Mouse (Mus musculus) gastrocnemius, adult 18-20 months (tissue): ENCODE results near the gene Olig2. TPM values are rescaled to one million over a fixed set of nuclear protein-coding genes. Genes with fewer than 3 reads are reported as not detected.
A peak's percentile ranks its signal among the peaks of the same experiment; 100 is the strongest.
"Not testable (repeated sequence)": the region's sequence is repeated elsewhere in the genome, so short reads cannot be mapped to it uniquely, and the experiment has no call there.

Source experiments
- DNase-seq: peaks from one replicate; pipeline ENCODE4 v3.0.0; 2021; ENCODE audit warnings: low spot score
- total RNA-seq, 2 experiments: library from RNA; stranded (reverse); gene quantifications; 2 replicates each; pipeline ENCODE4 v1.2.3; 2021

The Olig2 gene
- total RNA-seq, 2 experiments from 2014 or later: not detected

DNA sequence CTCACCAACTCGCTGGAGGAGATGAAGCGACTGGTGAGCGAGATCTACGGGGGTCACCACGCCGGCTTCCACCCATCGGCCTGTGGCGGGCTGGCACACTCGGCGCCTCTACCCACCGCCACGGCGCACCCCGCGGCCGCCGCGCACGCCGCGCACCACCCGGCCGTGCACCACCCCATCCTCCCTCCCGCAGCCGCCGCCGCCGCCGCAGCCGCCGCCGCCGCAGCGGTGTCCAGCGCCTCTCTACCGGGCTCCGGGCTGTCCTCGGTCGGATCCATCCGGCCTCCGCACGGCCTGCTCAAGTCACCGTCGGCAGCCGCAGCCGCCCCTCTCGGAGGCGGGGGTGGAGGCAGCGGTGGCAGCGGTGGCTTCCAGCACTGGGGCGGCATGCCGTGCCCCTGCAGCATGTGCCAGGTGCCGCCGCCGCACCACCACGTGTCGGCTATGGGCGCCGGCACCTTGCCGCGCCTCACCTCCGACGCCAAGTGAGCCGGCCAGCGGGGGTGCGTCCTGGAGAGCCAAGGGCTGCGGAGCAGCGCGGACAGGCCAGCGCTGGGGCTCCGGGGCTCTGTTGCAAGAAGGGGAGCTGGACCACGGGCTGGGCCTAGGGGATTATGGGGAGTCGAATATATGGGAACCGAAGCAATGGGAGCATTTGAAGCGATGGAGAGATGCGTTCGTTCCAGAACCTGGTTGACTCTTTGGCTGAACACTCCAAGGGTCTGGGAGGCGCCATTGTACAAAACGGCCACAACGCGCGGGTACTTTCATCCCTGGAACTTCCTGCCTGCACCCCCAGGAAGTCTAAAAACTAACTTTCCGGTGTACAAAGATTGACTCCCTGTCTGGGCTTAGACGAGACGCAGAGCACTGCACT lies 1.9 kb downstream of the Olig2 start:
- DNase-seq: no peak

GRCm38 (mm10) chr16:91227760-91228043 lies 2.4 kb downstream of the Olig2 start:
- DNase-seq: no peak

DNA sequence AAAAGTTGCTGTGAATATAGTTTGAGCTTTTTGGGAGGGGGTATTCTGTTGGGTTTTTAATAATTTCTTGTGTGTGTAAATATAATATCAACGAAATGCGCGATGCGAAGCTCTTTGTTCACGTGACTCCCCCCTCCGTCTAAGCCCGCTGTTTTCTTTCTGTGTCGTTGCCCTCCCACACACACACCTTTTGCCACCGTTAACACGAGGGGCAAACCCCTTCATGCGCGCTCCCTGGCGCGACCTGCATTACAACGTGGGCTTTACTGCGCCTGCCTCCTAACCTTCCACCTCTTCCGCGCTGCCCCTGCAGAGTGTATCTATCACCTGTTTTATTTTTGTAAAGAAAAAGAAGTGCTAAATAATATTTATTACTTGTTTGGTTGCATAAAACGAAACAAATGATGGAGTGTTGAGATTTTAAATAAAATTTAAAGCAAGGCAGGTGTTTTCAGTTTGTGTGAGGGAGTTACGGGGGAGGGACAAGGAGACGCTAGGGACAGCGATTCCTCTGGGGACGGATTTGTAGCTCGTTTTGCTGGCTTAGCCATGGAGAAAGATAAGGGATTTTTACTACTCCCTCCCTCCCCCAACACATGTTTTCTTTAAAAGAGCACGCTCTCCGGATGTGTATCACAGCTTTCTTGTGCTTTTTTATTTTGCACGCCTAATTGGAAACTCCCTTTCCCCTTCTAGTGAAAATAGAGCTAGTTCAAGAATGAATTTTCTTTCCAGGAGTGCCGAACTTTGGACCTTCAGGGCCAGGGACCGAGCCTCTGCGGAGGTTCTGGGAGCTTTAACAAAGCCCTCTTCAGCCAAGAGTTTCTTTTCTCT lies 3.2 kb downstream of the Olig2 start:
- DNase-seq: no peak

DNA sequence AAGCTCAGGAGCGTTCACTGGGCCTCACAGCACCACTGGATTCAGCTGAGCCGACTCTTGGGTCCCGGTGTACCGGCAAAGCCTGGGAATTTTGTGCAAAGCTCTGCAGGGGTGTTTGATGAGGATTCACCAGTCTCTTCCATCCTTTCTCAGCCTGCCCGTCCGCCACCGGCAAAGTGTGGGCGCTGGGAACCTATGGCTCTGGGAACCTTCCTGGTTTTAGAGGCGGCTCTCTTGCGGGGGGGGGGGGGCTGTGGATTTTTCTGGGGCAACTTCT lies 3.8 kb downstream of the Olig2 start:
- no peak for DNase-seq

- no peak for DNase-seq
These were observed 4.4 kb downstream of the Olig2 start for GRCm38 (mm10) chr16:91229643-91230042.

- DNase-seq: no peak
These were observed 6.7 kb downstream of the Olig2 start for GRCm38 (mm10) chr16:91231781-91232469.

- DNase-seq: no peak
These were observed 7.4 kb downstream of the Olig2 start for GRCm38 (mm10) chr16:91232470-91233240.

DNA sequence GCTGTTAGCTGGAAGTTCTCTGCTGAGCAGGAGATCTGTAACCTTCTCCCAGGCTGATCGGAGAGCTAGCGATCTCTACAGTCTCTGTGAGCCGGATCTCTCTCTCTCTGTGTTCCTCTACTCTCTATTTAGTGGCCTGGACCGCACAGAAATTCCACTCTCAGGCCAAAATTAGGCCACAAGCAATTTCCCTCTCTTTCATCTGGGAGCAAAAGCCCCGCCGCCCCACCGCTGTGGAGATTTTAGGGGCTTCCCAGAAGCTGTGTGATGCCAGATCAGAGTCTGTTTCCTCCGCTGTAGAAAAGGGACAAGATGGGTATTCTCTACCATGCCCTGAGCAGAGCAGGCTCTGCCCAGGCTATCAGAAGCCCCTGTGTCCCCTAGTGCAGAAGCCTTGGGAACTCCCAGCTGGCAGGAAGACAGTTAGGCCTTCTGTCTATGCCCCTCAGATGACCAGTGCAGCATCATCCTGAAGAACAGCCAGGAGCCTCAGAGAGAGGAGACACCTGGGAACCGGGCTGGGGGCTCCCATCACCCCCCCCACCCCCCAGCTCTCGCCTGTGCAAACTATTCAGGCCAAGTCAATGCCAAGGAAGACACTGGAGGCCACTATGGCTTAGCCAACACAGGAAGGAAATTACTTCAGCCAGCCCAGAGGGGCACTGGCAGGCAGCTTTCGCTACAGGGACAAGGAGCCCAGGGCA lies 8.1 kb downstream of the Olig2 start:
- no peak for DNase-seq

DNA sequence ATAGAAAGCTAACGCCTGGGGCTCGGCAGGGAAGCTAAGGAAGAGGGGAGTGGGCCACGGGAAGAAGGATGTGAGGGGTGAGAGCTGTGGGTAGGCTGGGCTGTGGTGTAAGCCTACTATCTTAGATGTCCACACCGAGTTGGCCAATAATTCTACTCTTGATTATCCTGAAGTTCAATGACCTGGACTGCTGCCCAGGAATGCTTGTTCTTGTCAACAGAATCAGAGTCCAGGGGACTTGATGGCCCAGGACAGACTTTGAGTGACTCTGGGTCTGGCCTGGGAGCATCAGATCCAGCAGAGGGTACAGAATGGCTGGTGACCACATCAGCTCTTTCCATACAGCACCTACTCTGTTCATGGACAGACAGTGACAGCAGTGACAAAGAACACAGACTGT lies 13.8 kb downstream of the Olig2 start:
- no peak for DNase-seq

- DNase-seq: no peak
These were observed 21.0 kb downstream of the Olig2 start for GRCm38 (mm10) chr16:91246292-91246691.

DNA sequence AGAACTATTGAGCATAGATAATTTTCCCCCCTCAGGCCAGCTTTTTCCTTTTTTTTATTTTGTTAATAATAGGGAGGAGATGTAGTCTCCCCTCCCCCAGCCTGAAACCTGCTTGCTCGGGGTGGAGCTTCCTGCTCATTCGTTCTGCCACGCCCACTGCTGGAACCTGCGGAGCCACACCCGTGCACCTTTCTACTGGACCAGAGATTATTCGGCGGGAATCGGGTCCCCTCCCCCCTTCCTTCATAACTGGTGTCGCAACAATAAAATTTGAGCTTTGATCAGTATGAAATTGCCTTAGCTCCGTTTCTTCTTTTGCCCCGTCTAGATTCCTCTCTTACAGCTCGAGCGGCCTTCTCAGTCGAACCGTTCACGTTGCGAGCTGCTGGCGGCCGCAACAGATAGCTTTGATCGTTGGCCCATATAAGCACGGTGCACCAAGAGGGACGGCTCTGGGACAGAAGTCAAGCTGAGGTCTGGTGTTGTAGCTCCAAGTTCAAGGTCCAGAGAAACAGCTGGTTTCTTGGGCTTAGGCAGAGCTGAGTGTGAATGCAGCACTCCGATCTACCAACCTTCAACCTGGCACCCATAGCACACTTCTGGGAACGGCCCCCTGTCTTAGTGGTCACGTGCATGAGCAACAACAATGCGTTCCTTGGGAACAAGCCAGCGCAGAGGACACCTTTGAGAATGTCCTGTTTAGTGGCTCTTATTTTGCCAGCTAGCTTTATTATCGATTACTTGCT lies 30.3 kb downstream of the Olig2 start:
- not testable (repeated sequence) for DNase-seq

- no peak for DNase-seq
These were observed 33.7 kb downstream of the Olig2 start for GRCm38 (mm10) chr16:91258956-91259355.

- no peak for DNase-seq
These were observed 35.6 kb downstream of the Olig2 start for GRCm38 (mm10) chr16:91260861-91261260.

DNA sequence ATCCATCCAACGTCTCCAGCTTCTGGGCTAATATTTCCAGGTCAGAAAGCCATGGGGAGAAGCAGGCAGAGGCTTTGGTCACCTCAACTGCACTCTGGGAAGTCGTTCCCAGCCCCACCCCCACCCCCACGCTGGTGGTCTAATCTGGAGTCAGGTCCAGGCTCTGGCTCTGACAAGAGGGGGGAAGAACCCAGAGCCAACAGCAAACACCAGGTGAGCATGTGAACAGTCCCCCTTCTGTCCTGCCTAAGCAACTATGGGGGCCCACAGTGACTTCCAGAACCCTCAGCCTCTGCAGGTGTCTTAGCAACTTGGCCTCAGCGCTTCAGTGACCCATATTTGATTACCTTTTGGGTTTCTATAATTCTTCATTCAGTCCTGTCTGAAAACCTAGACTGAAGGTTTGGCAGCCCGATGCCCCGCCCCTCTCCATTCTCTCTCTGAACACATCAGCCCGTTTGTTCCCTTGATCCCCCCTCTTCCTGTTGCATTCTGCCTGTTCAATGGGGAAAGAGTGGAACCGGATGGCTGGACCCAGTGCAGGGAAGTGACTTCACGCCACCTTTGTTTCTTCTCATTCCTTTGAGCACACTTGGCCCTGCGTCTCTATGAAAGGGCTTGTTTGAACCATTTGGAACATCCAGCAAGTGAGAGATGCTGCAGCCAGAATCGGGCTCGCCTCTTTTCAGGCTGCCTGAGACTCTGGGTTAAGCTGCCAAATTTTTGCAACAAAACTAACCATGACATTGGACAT lies 37.4 kb downstream of the Olig2 start:
- DNase-seq: no peak

DNA sequence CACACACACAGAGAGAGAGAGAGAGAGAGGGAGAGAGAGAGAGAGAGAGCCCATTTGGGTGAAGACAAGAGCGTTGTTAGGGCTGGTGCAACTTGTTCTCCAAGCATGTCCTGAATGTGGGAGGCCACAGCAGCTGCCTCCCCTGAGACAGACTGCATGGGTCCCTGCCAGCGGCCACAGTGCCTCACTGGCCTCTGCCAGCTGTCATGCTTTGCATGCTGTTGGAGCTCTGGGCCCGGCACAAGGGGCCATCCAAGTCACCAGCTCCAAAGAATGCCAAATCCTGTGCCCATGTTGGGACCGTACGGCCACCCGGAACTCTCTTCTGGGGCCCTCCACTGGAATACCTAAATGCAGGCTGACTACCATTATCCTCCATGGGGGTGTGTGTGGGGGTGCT lies 40.7 kb downstream of the Olig2 start:
- DNase-seq: no peak

DNA sequence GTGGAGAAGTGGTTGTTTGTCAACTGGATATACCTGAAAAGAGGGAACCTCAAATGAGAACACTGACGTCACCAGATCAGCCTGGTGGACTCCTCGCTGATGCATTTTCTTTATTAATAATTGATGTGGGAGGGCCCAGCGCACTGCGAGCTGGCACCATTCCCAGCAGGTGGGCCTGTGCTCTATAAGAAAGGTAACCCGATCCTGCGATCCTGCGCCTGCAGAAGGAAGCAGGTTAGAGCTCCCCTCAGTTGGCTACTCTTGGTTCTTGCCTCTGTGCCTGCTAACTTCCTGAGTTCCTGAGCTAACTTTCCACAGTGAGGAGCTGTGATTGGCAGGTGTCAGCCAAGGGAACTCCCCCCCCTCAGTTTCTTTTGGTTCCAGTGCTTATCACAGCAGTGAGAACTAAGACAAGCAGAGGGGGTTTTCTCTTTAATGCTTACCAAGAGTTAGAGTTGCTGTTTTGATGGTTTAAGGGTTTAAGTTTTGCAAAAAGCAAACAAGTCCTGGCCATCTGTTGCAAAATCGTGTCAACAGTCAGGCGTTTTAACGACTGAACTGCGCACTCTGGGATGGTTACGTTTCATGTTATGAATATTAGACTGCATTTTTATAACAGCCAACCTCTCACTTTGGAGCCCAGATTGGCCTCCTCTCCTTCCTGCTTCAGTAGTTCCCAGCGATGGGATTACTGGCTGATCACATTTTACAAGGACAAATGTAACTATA lies 43.6 kb downstream of the Olig2 start:
- no peak for DNase-seq

GRCm38 (mm10) chr16:91269468-91270211 lies 44.4 kb downstream of the Olig2 start, which contains the start of gene Olig1:
TSS of gene Olig1 (plus strand) at chr16:91269772.
- DNase-seq: peak; percentile 26
